Mouse (Mus musculus): Measurements from ENCODE around the gene Heca.
"Not testable (repeated sequence)": the region's sequence is repeated elsewhere in the genome, so short reads cannot be mapped to it uniquely, and the experiment has no call there.

Gene Heca

GRCm38 (mm10) chr10:17947960-17948730 lies at the start of gene Heca:
TSS of gene Heca (minus strand) at chr10:17948067.
- DNase-seq: peak; percentile 91 to 92

GRCm38 (mm10) chr10:17990576-17990975 lies 42.7 kb upstream of the Heca start:
- DNase-seq: no peak

DNA sequence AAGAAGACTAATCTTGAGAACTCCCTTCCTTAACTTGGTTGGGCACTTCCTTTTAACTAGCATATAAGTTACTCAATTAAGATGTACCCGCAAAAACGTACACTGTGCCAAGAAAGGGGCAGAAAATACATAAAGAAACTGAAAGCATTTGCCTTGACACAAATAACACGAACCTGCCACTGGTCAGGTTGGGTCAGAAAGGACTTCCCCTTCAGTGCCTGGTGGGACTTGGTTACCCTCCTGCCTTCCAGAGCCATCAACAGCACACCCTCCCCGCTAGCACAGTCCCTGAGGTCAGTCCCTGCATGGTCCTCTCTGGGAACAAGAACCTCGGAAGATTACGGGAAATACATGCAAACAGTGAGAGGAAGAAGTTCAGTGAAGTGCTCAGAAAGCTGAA lies 41.3 kb upstream of the Heca start:
- no peak for DNase-seq

DNA sequence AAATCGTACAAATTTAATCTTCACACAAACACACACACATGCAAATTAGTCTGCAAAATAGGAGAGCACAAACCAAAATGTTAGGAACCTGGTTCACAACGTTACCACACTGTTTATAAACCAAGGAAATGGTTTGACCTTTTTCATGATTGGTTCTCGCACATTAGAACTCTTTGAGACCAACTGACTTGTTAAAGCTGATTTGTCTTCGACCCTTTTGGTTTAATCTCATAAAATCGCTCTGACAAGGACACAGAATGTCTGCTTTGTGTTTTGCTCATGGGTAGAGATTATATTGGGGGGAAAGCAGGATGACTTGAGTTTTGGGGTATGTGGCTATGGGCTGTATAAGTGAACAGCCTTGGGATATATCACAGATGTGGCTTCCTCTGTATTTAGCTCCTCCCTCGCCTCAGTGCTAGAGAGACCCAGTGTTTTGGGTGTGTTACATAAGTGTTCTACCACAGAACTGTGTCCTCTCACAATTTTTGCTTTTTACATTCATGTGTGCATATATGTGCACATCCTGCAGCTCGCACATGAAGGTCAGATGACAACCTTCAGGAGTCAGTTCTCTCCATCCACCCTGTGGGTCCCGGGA lies 40.1 kb upstream of the Heca start:
- no peak for DNase-seq

DNA sequence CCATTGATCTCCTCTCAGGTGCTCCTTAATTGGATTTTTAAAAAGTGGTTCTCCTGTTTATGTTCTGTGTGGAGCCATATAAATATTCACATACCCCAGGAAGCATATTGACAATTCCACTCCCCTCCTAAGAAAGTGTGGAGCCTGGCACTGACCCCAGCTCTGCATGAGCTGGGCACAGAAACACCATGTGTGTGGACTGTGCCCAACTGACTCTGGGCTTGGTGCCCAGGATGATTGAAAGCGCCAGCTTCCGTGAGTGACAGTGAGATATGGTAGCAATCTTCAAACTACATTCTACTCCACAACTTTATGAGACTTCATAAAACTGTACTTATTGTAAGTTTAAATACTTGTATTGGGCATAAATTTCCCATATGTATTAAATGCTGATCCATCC lies 35.4 kb upstream of the Heca start:
- no peak for DNase-seq

- no peak for DNase-seq
Measured at GRCm38 (mm10) chr10:17966090-17966489, 18.2 kb upstream of the Heca start.

DNA sequence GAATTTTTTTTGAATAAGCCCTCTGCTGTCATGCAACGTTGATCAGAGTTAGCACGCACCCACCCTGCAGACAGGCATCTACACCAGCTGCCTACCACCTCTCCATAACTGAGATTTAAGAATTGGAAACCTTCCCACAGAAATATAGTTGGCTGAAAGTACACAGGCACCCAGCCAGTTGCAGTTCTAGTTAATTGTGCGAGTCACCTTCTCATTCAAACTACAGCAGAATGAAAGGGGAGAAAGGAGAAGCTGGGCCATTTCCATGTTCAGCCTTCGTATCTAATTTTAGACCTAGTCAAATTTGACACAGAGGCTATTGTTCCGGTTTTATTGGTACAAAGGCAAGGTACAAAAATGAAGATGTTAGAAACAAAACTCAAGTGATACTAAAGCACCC lies 2.9 kb upstream of the Heca start:
- DNase-seq: no peak

- DNase-seq: peak; percentile 80 to 84
Measured at GRCm38 (mm10) chr10:17947175-17947906, 526 bp downstream of the Heca start.

DNA sequence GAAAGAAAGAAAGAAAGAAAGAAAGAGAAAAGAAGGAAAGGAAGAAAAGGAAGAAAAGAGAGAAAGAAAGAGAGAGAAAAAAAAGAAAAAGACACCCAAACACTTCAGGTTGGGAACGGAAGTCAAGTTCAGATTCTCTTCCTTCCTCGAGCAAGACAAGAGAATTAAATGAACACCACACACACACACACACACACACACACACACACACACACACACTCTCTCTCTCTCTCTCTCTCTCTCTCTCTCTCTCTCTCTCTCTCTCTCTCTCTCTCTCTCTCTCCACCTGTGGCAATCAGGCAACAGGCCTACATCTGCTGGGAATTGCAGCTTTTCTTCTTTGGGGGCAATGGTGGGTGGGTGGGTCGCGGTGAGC lies 1.1 kb downstream of the Heca start:
- not testable (repeated sequence) for DNase-seq

DNA sequence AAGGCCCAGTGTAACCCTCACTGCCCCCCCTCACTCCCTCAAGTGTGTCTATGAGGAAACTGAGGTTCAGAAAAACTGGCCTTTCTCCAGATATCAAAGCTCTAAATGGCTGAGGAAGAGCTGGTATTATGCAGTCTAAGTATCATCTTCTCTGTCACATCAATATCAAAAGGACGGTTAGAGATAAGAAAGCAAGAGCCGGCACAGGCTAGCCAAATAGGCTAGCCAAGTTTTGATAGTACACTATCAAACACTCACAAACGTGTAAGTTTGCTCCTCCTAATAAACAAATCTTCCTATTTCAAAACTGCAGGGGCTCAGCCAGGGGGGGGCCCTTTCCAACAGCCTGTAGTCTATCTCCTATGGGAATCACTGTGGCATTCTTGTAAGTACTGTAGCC lies 1.8 kb downstream of the Heca start:
- no peak for DNase-seq

DNA sequence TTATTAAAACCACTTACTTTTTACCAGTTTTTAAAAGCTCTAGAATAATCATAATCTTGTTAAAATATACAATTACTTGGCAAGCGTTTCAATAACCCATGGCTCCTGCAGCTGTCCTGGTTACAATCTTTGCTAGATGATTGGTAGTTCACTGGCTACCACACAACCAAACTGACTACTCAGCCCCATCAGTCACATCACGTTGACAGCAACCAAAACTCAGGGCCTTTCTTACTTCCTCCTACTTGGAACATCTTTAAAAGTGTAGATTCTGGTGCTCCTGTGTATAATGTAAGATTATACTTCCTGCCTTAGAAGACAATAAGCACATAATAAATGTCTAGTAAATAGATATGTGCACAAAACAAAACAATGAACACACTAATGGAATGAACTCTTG lies 14.2 kb downstream of the Heca start:
- no peak for DNase-seq

GRCm38 (mm10) chr10:17932131-17932530 lies 15.7 kb downstream of the Heca start:
- no peak for DNase-seq

DNA sequence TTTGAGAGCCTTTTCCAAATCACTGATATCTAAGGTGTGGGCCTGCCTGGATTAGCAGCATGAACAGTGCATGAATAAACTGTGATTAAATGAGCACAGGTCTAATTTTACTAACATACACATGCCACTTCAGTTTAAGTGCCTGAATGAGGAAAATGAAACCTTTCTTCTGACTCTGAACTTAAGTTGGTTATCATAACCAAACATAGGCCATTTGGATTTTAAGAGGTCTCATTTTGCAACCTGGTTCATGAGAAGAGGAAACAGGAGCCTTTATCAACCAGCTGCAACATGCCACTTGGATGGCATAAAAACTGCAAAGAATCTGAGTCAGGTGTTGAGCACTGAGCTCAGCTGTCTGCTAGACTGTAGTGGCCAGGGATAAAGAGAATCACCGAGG lies 16.7 kb downstream of the Heca start:
- DNase-seq: peak in 1 of 2 experiments; percentile 18

DNA sequence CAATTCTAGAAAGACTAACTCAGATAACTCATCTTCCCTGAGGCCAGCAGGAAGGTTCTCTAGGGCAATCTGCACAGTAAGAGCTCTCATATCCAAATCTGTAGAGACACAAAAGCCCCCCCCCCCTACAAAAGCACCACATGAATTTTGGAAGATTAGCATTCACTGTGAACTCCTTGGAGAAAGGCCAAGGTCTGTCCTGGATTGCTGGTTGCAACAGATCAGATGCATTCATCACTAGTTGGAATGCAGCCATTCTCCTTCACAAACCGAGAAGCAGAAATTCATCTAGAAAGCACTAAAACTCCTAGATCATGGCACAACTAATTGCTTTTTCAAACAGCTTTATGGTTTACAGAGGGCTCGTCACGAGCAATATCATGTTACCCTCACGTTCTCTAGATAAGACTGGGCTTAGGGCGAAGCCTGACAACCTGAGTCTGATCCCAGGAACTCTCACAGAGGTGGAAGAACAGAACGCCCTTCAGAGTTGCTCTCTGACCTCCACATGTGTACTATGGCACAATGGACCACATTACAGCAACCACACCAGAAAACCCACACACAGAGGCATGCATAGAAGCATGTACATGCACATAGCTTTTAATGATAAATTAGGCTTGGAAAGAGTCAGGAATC lies 17.3 kb downstream of the Heca start:
- no peak for DNase-seq

- no peak for DNase-seq
Measured at GRCm38 (mm10) chr10:17925200-17925599, 22.7 kb downstream of the Heca start.

DNA sequence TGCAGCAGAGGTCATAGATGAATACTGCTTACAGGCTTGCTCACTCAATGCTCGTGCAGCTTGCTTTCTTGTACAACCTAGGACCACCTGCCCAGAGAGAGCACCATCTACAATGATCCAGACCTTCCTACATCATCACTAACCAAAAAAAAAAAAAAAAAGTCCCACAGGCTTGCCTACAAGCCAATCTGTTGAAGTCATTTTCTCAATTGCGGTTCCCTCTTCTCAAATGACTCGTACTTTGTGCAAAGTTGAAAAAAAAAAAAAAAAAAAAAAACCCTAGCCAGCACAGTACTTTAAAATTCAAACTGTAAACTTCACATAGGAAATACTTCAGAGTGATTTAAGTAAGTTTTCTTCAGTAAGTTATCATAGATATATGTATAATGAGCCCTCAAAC lies 23.7 kb downstream of the Heca start:
- DNase-seq: no peak

- DNase-seq: no peak
Measured at GRCm38 (mm10) chr10:17921381-17921780, 26.5 kb downstream of the Heca start.

- no peak for DNase-seq
Measured at GRCm38 (mm10) chr10:17919971-17920370, 27.9 kb downstream of the Heca start.

DNA sequence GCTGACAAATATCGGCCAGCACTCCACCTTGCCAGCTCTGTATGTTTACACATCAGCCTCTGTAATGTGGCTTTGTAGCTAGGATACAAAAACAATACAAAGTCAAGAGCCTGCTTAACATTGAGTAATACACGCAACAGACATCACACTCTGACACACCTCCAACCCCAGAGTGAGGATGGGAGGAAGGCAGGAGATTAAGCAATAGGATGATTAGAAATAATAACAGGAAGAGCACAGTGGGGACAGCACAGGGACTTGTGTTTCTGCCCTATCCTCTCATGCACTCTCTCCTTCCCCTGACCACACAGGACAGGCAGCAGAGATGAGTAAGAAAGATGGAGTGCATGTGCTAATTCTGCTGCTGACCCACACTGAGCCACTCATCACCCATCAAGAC lies 28.8 kb downstream of the Heca start:
- DNase-seq: no peak

DNA sequence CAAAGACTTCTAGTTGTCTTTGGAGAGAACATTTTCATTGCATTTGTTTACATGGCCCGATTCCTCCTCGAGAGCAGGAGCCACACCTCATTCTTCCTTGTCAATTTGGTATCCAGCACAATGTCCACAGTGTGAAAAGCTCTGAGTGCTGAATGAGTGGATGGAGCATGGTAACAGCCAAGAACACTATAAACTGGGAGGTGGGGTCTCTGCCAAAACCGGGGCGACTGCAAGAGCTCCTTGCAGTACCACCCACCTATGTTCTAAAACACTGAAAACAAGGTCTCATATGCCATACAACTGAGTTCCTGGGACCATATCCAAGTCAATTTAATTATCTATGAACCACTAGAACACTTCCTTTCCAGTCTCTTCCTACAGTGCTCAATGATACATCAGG lies 39.1 kb downstream of the Heca start:
- DNase-seq: no peak

DNA sequence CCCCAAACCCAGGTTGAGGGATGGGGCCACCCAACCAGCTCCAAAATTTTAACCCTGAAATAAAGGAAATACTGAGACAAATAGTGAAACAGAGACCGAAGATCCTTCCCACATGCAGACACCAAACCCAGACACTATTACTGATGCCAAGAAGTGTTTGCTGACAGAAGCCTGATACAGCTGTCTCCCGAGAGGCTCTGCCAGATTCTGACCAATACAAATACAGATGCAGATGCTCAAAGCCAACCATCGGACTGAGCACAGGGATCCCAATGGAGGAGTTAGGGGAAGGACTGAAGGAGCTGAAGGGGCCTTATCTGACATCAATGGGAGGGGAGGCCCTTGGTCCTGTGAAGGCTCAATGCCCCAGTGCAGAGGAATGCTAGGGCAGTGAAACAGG lies 41.5 kb downstream of the Heca start:
- not testable (repeated sequence) for DNase-seq

- DNase-seq: no peak
Measured at GRCm38 (mm10) chr10:17903449-17903848, 44.4 kb downstream of the Heca start.

DNA sequence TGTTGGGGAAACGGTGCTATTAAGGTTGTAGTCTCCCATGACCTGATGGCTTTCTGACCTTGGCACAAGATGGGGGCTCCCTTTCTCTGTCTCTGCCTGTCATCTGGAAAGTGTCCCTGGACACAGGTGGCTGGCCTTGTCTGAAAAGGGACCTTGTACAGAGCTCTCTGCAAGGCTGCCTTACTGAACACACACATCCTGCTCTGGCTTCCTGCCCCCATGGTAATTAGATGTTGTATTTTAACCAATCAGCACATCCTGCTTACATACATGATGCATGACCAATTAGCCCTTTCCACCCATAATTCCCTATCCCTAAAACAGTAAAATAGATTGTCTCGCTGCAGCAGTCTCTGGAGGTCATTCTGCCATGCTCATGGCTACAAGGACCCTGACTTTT lies 67.1 kb downstream of the Heca start:
- no peak for DNase-seq

DNA sequence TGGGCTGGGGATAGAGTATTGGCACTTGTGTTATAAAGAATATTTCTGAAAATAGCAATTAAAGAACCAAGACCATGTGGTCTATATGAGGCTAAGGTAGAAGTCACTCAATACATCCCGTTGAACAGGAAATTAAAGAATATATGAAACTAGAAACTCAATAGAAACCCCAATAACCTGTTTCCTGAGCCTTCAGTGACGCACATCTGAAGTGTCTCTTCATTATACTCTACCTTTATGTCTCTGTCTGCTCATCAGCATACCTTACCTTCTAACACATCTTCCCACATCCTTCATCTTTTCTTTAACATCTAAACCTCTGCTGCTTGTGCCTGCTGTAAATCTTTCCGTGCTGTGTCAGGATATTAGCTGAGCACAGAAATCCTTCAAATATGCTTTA lies 67.8 kb downstream of the Heca start:
- DNase-seq: no peak

Data from lung, postnatal 4 days (tissue).